Mouse (Mus musculus): ENCODE measurements around the gene Tm4sf4. TPM values are rescaled to one million over a fixed set of nuclear protein-coding genes. Genes with fewer than 3 reads are reported as not detected.
A peak's percentile ranks its signal among the peaks of the same experiment; 100 is the strongest.

The Tm4sf4 gene
- polyA plus RNA-seq, 1 experiment from 2014 or later = not detected

GRCm38 (mm10) chr3:57428682-57429464 is 3.8 kb downstream of the Tm4sf4 start:
- Histone ChIP-seq H3K27me3 (ENCODE audit: control insufficient read depth, insufficient read depth, low read length) (no peaks in the 10 kb centered on the region), H3K27ac (replicated peaks; ENCODE audit: low read depth, low read length) (no peak overlapping the region), H3K4me3 (ENCODE audit: low read depth, low read length) (no peak overlapping the region), H3K9ac (replicated peaks; ENCODE audit: low read length) (no peak overlapping the region), H3K9me3 (replicated peaks; ENCODE audit: control insufficient read depth, low read length) (no peaks in the 10 kb centered on the region), H3K4me1 (ENCODE audit: control insufficient read depth, insufficient read depth, low read length) (no peaks in the 10 kb centered on the region), H3K36me3 (replicated peaks; ENCODE audit: control insufficient read depth, insufficient read depth, low read depth, low read length) (no peaks in the 10 kb centered on the region), H3K4me2 (ENCODE audit: low read depth, low read length) (no peak overlapping the region)
- DNase-seq (ENCODE audit: low spot score) (no peak), ATAC-seq (replicated peaks; ENCODE audit: insufficient number of reproducible peaks, low FRiP score, low TSS enrichment, low read depth) (no peak)
- WGBS = 35% methylated on average over 5 of the region's 5 CpGs

DNA sequence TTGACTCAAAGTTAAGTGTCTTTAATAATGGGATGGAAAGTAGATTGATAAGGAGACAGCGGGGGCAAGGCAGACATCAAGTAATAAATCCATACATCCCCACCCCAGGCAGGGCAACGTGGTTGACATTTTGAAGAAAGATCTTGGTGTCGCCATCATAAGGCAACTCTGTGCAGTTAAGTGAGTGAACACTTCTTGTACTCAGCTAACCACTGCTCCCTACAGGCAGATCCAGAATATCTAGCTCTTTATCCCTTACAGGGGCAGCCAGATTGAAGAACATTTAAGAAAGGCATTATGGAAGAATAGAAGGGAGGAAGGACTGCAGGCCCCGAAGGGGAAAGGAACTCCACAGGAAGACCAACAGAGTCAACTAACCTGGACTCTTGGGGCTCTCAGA is 4.4 kb downstream of the Tm4sf4 start:
- no peaks in the 10 kb centered on the region for H3K4me1 ChIP-seq (ENCODE audit: control insufficient read depth, insufficient read depth, low read length)
- no peak overlapping the region for H3K9ac ChIP-seq (replicated peaks; ENCODE audit: low read length)
- no peak overlapping the region for H3K4me3 ChIP-seq (ENCODE audit: low read depth, low read length)
- ATAC-seq (replicated peaks; ENCODE audit: insufficient number of reproducible peaks, low FRiP score, low TSS enrichment, low read depth) (no peak), DNase-seq (ENCODE audit: low spot score) (no peak)
- no peaks in the 10 kb centered on the region for H3K36me3 ChIP-seq (replicated peaks; ENCODE audit: control insufficient read depth, insufficient read depth, low read depth, low read length)
- H3K9me3 ChIP-seq (replicated peaks; ENCODE audit: control insufficient read depth, low read length) = no peaks in the 10 kb centered on the region
- H3K4me2 ChIP-seq (ENCODE audit: low read depth, low read length) = no peak overlapping the region
- 75% methylated on average over 4 of the region's 4 CpGs for WGBS
- no peaks in the 10 kb centered on the region for H3K27me3 ChIP-seq (ENCODE audit: control insufficient read depth, insufficient read depth, low read length)
- no peak overlapping the region for H3K27ac ChIP-seq (replicated peaks; ENCODE audit: low read depth, low read length)

GRCm38 (mm10) chr3:57431706-57432105 is 6.6 kb downstream of the Tm4sf4 start:
- Histone ChIP-seq H3K9ac (replicated peaks; ENCODE audit: low read length) (no peak overlapping the region), H3K36me3 (replicated peaks; ENCODE audit: control insufficient read depth, insufficient read depth, low read depth, low read length) (no peaks in the 10 kb centered on the region), H3K9me3 (replicated peaks; ENCODE audit: control insufficient read depth, low read length) (no peaks in the 10 kb centered on the region), H3K4me3 (ENCODE audit: low read depth, low read length) (no peak overlapping the region), H3K4me2 (ENCODE audit: low read depth, low read length) (no peak overlapping the region), H3K4me1 (ENCODE audit: control insufficient read depth, insufficient read depth, low read length) (no peaks in the 10 kb centered on the region), H3K27ac (replicated peaks; ENCODE audit: low read depth, low read length) (no peak overlapping the region), H3K27me3 (ENCODE audit: control insufficient read depth, insufficient read depth, low read length) (no peaks in the 10 kb centered on the region)
- ATAC-seq (replicated peaks; ENCODE audit: insufficient number of reproducible peaks, low FRiP score, low TSS enrichment, low read depth) = no peak
- no peak for DNase-seq (ENCODE audit: low spot score)
- 78% methylated on average over 3 of the region's 3 CpGs for WGBS

DNA sequence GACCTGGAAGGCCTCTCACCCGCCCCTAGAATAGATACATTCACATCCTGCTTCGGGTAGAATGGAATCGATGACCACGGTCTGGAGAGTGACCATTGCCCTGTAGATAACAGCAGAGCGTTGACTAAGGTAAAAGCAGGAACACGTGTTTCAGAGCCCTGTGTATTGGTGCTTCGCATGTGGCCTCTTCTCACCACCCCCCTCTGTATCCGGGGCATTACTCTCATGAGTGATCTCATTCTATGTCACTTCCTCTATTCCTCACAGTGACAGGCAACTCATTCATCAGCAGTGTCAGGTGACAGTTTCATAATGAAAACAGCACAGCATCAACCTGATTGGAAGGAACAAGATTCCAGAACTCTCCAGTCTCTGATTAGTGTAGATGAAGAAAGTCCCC is 10.2 kb downstream of the Tm4sf4 start:
- no peak overlapping the region for H3K4me3 ChIP-seq (ENCODE audit: low read depth, low read length)
- no peak overlapping the region for H3K4me2 ChIP-seq (ENCODE audit: low read depth, low read length)
- no peak for ATAC-seq (replicated peaks; ENCODE audit: insufficient number of reproducible peaks, low FRiP score, low TSS enrichment, low read depth)
- H3K27me3 ChIP-seq (ENCODE audit: control insufficient read depth, insufficient read depth, low read length) = no peaks in the 10 kb centered on the region
- no peaks in the 10 kb centered on the region for H3K4me1 ChIP-seq (ENCODE audit: control insufficient read depth, insufficient read depth, low read length)
- WGBS = 83% methylated on average over 8 of the region's 8 CpGs
- no peak overlapping the region for H3K9ac ChIP-seq (replicated peaks; ENCODE audit: low read length)
- no peak overlapping the region for H3K27ac ChIP-seq (replicated peaks; ENCODE audit: low read depth, low read length)
- no peak for DNase-seq (ENCODE audit: low spot score)
- H3K36me3 ChIP-seq (replicated peaks; ENCODE audit: control insufficient read depth, insufficient read depth, low read depth, low read length) = no peaks in the 10 kb centered on the region
- H3K9me3 ChIP-seq (replicated peaks; ENCODE audit: control insufficient read depth, low read length) = no peaks in the 10 kb centered on the region

GRCm38 (mm10) chr3:57440956-57441355 is 15.8 kb downstream of the Tm4sf4 start:
- H3K36me3 ChIP-seq (replicated peaks; ENCODE audit: control insufficient read depth, insufficient read depth, low read depth, low read length) = no peaks in the 10 kb centered on the region
- no peak for ATAC-seq (replicated peaks; ENCODE audit: insufficient number of reproducible peaks, low FRiP score, low TSS enrichment, low read depth)
- DNase-seq (ENCODE audit: low spot score) = peak; percentile 21
- no peak overlapping the region for H3K27ac ChIP-seq (replicated peaks; ENCODE audit: low read depth, low read length)
- no peaks in the 10 kb centered on the region for H3K27me3 ChIP-seq (ENCODE audit: control insufficient read depth, insufficient read depth, low read length)
- no peak overlapping the region for H3K4me3 ChIP-seq (ENCODE audit: low read depth, low read length)
- 55% methylated on average over 3 of the region's 3 CpGs for WGBS
- no peak overlapping the region for H3K4me2 ChIP-seq (ENCODE audit: low read depth, low read length)
- H3K9ac ChIP-seq (replicated peaks; ENCODE audit: low read length) = no peak overlapping the region
- H3K4me1 ChIP-seq (ENCODE audit: control insufficient read depth, insufficient read depth, low read length) = no peaks in the 10 kb centered on the region
- no peaks in the 10 kb centered on the region for H3K9me3 ChIP-seq (replicated peaks; ENCODE audit: control insufficient read depth, low read length)

- ATAC-seq (replicated peaks; ENCODE audit: insufficient number of reproducible peaks, low FRiP score, low TSS enrichment, low read depth) (no peak), DNase-seq (ENCODE audit: low spot score) (no peak)
- no peaks in the 10 kb centered on the region for H3K36me3 ChIP-seq (replicated peaks; ENCODE audit: control insufficient read depth, insufficient read depth, low read depth, low read length)
- H3K27ac ChIP-seq (replicated peaks; ENCODE audit: low read depth, low read length) = no peak overlapping the region
- WGBS = 51% methylated on average over 3 of the region's 3 CpGs
- H3K9me3 ChIP-seq (replicated peaks; ENCODE audit: control insufficient read depth, low read length) = no peaks in the 10 kb centered on the region
- H3K4me1 ChIP-seq (ENCODE audit: control insufficient read depth, insufficient read depth, low read length) = no peaks in the 10 kb centered on the region
- no peaks in the 10 kb centered on the region for H3K27me3 ChIP-seq (ENCODE audit: control insufficient read depth, insufficient read depth, low read length)
- H3K4me3 ChIP-seq (ENCODE audit: low read depth, low read length) = no peak overlapping the region
- no peak overlapping the region for H3K9ac ChIP-seq (replicated peaks; ENCODE audit: low read length)
- H3K4me2 ChIP-seq (ENCODE audit: low read depth, low read length) = no peak overlapping the region
Observed at GRCm38 (mm10) chr3:57445706-57446105, 20.6 kb downstream of the Tm4sf4 start.

GRCm38 (mm10) chr3:57447889-57448288 is 22.8 kb downstream of the Tm4sf4 start:
- H3K4me2 ChIP-seq (ENCODE audit: low read depth, low read length) = no peak overlapping the region
- DNase-seq (ENCODE audit: low spot score) (no peak), ATAC-seq (replicated peaks; ENCODE audit: insufficient number of reproducible peaks, low FRiP score, low TSS enrichment, low read depth) (no peak)
- no peak overlapping the region for H3K9ac ChIP-seq (replicated peaks; ENCODE audit: low read length)
- no peaks in the 10 kb centered on the region for H3K9me3 ChIP-seq (replicated peaks; ENCODE audit: control insufficient read depth, low read length)
- WGBS = 57% methylated on average over 1 of the region's 1 CpGs
- no peaks in the 10 kb centered on the region for H3K36me3 ChIP-seq (replicated peaks; ENCODE audit: control insufficient read depth, insufficient read depth, low read depth, low read length)
- H3K27ac ChIP-seq (replicated peaks; ENCODE audit: low read depth, low read length) = no peak overlapping the region
- no peaks in the 10 kb centered on the region for H3K4me1 ChIP-seq (ENCODE audit: control insufficient read depth, insufficient read depth, low read length)
- no peak overlapping the region for H3K4me3 ChIP-seq (ENCODE audit: low read depth, low read length)
- no peaks in the 10 kb centered on the region for H3K27me3 ChIP-seq (ENCODE audit: control insufficient read depth, insufficient read depth, low read length)

DNA sequence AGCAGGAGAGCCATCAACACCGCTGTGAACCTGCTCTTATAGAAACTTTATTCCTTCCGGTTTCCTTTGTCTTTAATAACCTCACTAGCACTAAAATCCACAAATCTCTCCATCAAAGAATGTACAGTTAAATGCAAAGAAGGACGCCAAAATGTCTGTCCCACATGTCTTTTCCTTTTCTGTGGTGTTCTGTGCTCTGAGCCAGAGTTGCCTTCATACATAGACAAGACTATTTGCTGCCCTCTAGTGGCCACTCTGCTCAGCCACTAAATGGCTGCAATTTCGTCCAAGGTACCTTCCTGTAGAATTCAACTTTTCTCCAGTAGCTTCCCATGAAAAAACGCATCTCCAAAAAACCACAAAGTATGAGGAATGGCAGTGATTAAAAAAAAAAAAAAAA is 23.3 kb downstream of the Tm4sf4 start:
- WGBS = 39% methylated on average over 5 of the region's 5 CpGs
- H3K9me3 ChIP-seq (replicated peaks; ENCODE audit: control insufficient read depth, low read length) = no peaks in the 10 kb centered on the region
- H3K27me3 ChIP-seq (ENCODE audit: control insufficient read depth, insufficient read depth, low read length) = no peaks in the 10 kb centered on the region
- H3K27ac ChIP-seq (replicated peaks; ENCODE audit: low read depth, low read length) = no peak overlapping the region
- no peaks in the 10 kb centered on the region for H3K4me1 ChIP-seq (ENCODE audit: control insufficient read depth, insufficient read depth, low read length)
- ATAC-seq (replicated peaks; ENCODE audit: insufficient number of reproducible peaks, low FRiP score, low TSS enrichment, low read depth) = no peak
- H3K36me3 ChIP-seq (replicated peaks; ENCODE audit: control insufficient read depth, insufficient read depth, low read depth, low read length) = no peaks in the 10 kb centered on the region
- H3K4me3 ChIP-seq (ENCODE audit: low read depth, low read length) = no peak overlapping the region
- no peak overlapping the region for H3K4me2 ChIP-seq (ENCODE audit: low read depth, low read length)
- no peak overlapping the region for H3K9ac ChIP-seq (replicated peaks; ENCODE audit: low read length)
- peak; percentile 92 for DNase-seq (ENCODE audit: low spot score)
